Mouse (Mus musculus) embryonic stem cell, embryonic (primary cell): ENCODE results near the gene Ctnnd2.

Source experiments
- CTCF ChIA-PET, 4 experiments: fragments of 300-600 bp in 2 of 4; fragments of 350-600 bp in 2 of 4; sonication (Branson Sonifier 250); formaldehyde crosslinking; loops; one replicate each; lab custom pipeline; 2022; ENCODE audit warnings: inconsistent platforms in 2 of 4; lab: Charles Lee
- POLR2A ChIA-PET, 4 experiments: fragments of 300-600 bp in 2 of 4; fragments of 350-600 bp in 2 of 4; sonication (Branson Sonifier 250); formaldehyde crosslinking; loops; one replicate each; lab custom pipeline; 2022; ENCODE audit warnings: antibody characterized with exemption in 4 of 4, inconsistent platforms in 1 of 4; lab: Charles Lee

The Ctnnd2 gene

GRCm38 (mm10) chr15:30660539-30661149 is 488.3 kb downstream of the Ctnnd2 start:
- CTCF ChIA-PET: interaction anchor here in 1 of 4 experiments (1.2 kb wide), 1 partner anchor 16 kb away, joined by 4 read pairs; no protein-coding TSS in a partner anchor

GRCm38 (mm10) chr15:30661689-30662422 is 489.5 kb downstream of the Ctnnd2 start:
- CTCF ChIA-PET: interaction anchor here in 3 of 4 experiments (0.5 to 1.2 kb wide), 5 partner anchors 18 to 757 kb away, joined by 4 to 8 read pairs (median 4); no protein-coding TSS in a partner anchor
- POLR2A ChIA-PET: interaction anchor here (0.6 to 3.7 kb wide), 7 partner anchors 10 to 739 kb away, joined by 3 to 32 read pairs (median 4); no protein-coding TSS in a partner anchor

More at GRCm38 (mm10) chr15:30660539-30661149, 488.3 kb downstream of the Ctnnd2 start:
- POLR2A ChIA-PET: interaction anchor here in 3 of 4 experiments (0.6 to 3.7 kb wide), 6 partner anchors 9 to 206 kb away, joined by 3 to 32 read pairs (median 4); no protein-coding TSS in a partner anchor

DNA sequence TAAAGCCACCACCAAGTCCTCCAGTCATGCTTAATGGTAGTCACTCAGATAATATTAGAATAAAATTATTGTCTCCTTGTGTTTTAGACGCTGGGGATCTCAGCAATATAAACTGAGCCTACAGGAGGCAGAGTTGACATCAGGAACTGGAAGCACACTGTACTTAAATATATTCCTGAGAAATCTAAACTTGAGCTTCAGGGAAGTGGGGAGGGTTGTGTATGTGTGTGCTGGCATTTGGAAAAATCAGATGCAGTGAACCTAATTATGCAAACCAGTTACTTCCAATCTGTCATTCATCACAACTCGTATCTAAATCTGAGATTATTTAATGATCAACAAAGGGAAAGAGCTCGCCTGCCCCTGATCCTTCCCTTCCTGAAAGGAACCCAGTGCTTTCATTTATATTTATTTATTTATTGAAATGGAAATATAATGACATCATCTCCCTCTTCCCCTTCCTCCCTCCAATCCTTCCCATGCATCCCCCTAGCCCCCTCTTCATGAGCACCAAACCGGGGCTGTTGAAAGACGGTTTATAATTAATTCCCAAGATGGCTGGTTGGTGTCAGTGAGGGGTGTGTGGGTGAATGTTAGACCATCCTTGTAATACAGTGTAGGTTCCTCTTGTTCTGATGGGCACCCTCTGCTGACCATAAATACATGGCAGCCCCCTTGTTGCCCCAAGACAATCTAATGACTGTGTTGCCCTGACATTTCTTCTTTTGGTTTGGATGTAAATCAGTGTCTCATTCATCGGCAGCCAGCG is 495.6 kb downstream of the Ctnnd2 start:
- CTCF ChIA-PET: no interaction called here
- POLR2A ChIA-PET: interaction anchor here in 1 of 4 experiments (0.7 kb wide), 1 partner anchor 26 kb away, joined by 3 read pairs; no protein-coding TSS in a partner anchor

DNA sequence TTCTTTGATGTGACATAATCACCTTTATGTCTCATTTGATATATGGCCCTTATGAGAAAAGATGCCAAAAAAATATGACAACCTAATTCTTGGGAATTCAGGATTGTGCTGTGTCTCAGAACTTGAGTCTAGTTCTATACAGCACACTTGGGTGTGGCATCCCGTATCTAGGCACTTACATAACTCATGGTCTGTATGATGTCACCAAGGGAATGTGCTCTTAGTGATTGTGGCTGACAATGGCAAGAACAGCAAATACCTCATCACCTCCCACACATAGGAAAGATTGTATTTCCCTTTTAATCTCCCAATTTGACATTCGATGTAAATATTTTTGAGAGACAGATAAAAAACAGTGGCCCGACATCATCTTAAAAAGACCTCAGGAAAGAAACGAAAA is 509.5 kb downstream of the Ctnnd2 start:
- CTCF ChIA-PET: no interaction called here
- POLR2A ChIA-PET: interaction anchor here in 1 of 4 experiments (0.6 kb wide), 1 partner anchor 73 kb away, joined by 3 read pairs; no protein-coding TSS in a partner anchor

- POLR2A ChIA-PET: interaction anchor here in 2 of 4 experiments (0.6 to 1.2 kb wide), 3 partner anchors 13 to 73 kb away, joined by 3 to 5 read pairs (median 3); no protein-coding TSS in a partner anchor
These were observed 510.1 kb downstream of the Ctnnd2 start for GRCm38 (mm10) chr15:30682360-30683119.

GRCm38 (mm10) chr15:30686206-30687101 is 514.1 kb downstream of the Ctnnd2 start:
- ChIA-PET CTCF (no interaction called here), POLR2A (interaction anchor here in 2 of 4 experiments (0.6 to 0.8 kb wide), 2 partner anchors 21 to 31 kb away, joined by 3 read pairs; no protein-coding TSS in a partner anchor)

More at GRCm38 (mm10) chr15:30682360-30683119, 510.1 kb downstream of the Ctnnd2 start:
- CTCF ChIA-PET: no interaction called here

DNA sequence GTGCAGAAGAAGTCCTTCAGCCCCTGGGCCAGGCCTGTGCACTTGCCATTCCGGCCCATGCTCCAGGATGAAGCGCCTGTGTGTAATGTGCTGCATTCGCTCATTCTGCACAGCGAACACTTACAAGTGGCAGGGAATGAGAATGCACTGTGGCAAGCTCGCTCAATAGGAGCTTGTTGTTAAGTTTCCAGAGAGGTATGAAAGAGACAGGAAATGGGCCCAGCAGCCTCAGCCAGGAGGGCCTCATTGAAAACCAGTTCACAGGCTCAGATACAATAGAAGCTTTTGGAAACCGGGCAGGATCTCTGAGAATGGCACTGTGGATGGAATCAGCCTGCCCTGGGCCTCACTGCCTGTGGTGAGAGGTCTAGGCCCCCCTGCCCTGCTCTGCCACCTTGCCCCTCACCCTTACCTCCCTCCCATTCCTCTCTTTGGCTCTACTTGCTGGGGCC is 521.4 kb downstream of the Ctnnd2 start:
- ChIA-PET CTCF (interaction anchor here in 1 of 4 experiments (0.7 kb wide), 1 partner anchor 15 kb away, joined by 4 read pairs; no protein-coding TSS in a partner anchor), POLR2A (interaction anchor here in 3 of 4 experiments (0.6 to 1.5 kb wide), 6 partner anchors 10 to 47 kb away, joined by 3 to 5 read pairs (median 4); no protein-coding TSS in a partner anchor)

GRCm38 (mm10) chr15:30694286-30694685 is 521.9 kb downstream of the Ctnnd2 start:
- ChIA-PET CTCF (no interaction called here), POLR2A (interaction anchor here in 3 of 4 experiments (0.8 to 1.5 kb wide), 4 partner anchors 10 to 32 kb away, joined by 3 to 4 read pairs (median 4); no protein-coding TSS in a partner anchor)

DNA sequence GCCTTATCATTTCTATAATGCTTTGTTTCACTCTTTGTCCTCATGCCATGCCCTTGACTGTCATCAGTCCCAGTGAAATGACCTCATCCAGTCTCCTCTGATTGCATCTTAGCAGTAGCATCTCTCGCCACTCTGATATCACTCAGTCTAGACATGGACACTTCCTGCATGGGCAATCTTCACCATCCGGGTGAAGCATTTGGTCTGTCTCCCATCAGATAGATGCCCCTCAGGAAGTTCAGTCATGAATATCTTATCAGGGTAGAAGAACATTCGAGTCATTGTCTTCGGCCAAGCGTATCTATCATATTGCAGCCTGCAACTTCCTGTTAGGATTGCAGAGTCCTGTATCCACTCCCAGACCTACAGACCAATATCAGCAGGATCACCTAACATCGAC is 523.5 kb downstream of the Ctnnd2 start:
- ChIA-PET POLR2A (interaction anchor here in 1 of 4 experiments (0.6 to 1.2 kb wide), 2 partner anchors 13 to 20 kb away, joined by 3 to 4 read pairs; no protein-coding TSS in a partner anchor), CTCF (no interaction called here)

- CTCF ChIA-PET: no interaction called here
- POLR2A ChIA-PET: no interaction called here
These were observed 525.0 kb downstream of the Ctnnd2 start for GRCm38 (mm10) chr15:30697356-30697755.

DNA sequence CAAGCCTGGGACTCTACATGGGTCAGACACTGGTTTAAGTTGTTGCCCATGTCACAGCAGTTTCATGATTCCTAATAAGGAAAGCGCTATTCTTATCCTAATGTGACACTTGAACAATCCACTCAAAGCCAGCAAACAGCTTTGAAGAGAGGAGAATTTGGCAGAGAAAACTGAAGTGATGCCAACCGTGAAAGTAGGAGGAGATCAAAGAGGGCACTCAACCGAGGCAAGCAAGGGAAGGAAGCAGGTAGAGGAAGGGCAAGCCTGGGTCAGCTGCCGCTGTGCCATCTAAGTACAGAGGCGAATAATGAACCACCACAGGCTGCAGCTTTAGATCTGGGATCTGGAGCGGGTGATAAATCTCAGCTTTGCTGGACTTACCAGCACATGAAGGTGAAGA is 528.4 kb downstream of the Ctnnd2 start:
- CTCF ChIA-PET: no interaction called here
- POLR2A ChIA-PET: no interaction called here

DNA sequence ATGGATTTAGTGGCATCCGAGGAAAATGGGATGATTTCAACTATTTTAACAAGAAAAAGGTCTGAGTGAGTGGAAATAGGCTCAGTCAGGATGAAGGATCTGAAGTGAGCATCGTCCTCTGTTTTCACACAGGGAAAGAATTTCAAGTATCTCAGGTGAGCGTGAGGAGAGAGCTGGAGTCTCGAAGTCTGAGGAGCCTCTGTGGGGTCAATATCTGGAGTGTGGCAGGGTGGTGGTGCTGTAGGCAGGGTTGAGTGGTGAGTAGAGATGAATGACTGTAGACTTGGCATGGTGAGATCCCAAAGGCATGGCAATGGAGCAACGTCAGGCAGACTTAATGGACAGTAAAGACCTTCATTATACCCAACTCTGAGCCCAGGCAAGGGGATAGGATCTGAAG is 529.2 kb downstream of the Ctnnd2 start:
- CTCF ChIA-PET: no interaction called here

GRCm38 (mm10) chr15:30709026-30709753 is 536.8 kb downstream of the Ctnnd2 start:
- CTCF ChIA-PET: interaction anchor here in 1 of 4 experiments (1.3 kb wide), 1 partner anchor 16 kb away, joined by 4 read pairs; no protein-coding TSS in a partner anchor
- POLR2A ChIA-PET: no interaction called here

More for the DNA sequence above, 529.2 kb downstream of the Ctnnd2 start:
- POLR2A ChIA-PET: no interaction called here

- POLR2A ChIA-PET: no interaction called here
These were observed 537.3 kb downstream of the Ctnnd2 start for GRCm38 (mm10) chr15:30709754-30710105.

GRCm38 (mm10) chr15:30714823-30715222 is 542.4 kb downstream of the Ctnnd2 start:
- ChIA-PET CTCF (no interaction called here), POLR2A (no interaction called here)

More at GRCm38 (mm10) chr15:30709754-30710105, 537.3 kb downstream of the Ctnnd2 start:
- CTCF ChIA-PET: interaction anchor here in 1 of 4 experiments (1.3 kb wide), 1 partner anchor 16 kb away, joined by 4 read pairs; no protein-coding TSS in a partner anchor

GRCm38 (mm10) chr15:30718811-30719210 is 546.4 kb downstream of the Ctnnd2 start:
- POLR2A ChIA-PET: interaction anchor here in 1 of 4 experiments (0.5 kb wide), 1 partner anchor 1204 kb away, joined by 3 read pairs; no protein-coding TSS in a partner anchor
- CTCF ChIA-PET: no interaction called here
